Mouse (Mus musculus): ENCODE data around the gene 4930544G11Rik.
A peak's percentile ranks its signal among the peaks of the same experiment; 100 is the strongest.

The 4930544G11Rik gene

GRCm38 (mm10) chr6:65952309-65952708, at the start of gene 4930544G11Rik:
TSS of gene 4930544G11Rik (plus strand) at chr6:65952609.
- DNase-seq (ENCODE audit: low read depth) = no peak

DNA sequence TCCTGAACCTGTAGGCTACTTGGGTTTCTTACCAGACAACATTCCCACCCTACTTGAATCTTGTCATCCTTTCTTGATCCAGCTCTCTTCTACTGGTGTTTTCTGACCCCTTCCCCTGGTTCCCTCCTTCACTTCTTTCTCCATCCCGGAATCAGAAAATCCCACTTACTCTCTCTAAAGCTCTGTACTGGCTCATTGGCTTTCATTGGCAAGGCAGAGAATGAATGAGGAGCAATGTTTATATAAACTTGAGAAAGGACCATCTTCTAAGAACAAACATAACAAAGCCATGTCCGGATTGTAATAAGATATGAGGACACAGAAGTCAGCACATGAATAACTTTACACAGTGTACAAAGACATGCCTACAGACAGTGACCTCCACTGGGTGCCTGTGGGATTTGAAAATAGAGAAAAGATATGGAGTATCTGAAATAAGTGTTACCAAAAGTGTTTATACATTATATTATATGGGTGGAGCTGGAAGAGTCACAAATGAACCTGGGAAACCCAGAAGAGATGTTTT, 45.7 kb upstream of the 4930544G11Rik start:
- no peak for DNase-seq (ENCODE audit: low read depth)

GRCm38 (mm10) chr6:65915421-65915820, 37.0 kb upstream of the 4930544G11Rik start:
- no peak for DNase-seq (ENCODE audit: low read depth)

- peak; percentile 29 for DNase-seq (ENCODE audit: low read depth)
Observed at GRCm38 (mm10) chr6:65921703-65922102, 30.7 kb upstream of the 4930544G11Rik start.

- no peak for DNase-seq (ENCODE audit: low read depth)
Observed at GRCm38 (mm10) chr6:65923501-65924084, 28.8 kb upstream of the 4930544G11Rik start.

- DNase-seq (ENCODE audit: low read depth) = no peak
Observed at GRCm38 (mm10) chr6:65925737-65926333, 26.6 kb upstream of the 4930544G11Rik start.

DNA sequence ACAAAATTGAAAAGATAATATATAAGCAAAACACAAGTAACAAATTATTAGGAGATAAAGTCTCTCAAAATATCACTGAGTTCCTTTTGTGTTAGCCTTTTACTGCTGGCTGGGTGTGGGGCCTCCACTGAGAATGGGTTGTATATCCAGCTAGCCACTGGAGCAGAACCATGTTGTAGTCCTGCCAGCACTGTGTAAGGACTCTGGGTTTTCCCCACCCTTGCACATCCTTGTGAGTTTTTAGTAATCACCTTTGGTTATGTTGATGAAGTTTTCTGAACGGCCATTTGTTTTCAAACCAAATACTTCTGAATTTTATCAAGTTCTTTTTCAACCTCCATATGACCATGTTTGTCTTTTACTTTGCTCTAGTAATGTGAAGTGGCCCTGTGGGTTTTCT, 21.9 kb upstream of the 4930544G11Rik start:
- DNase-seq (ENCODE audit: low read depth) = no peak

DNA sequence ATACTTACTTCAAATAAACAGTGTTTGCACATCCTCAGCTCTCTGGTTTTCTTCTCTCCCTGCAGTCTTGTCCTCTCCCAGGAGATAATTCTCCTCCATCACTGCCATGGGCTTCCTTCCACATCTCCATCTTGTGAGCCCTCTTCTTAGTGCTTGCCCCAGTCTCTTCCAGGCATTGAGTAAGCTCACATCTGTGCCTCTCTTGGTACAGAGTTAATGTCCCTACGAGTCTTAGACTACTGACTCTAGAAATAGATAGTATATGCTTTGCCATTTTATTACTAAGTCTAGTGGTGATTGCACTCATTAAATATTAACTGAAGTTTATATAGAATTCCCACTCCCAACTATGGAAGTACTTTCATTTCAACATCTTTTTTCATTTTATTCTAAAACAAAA, 19.6 kb upstream of the 4930544G11Rik start:
- no peak for DNase-seq (ENCODE audit: low read depth)

DNA sequence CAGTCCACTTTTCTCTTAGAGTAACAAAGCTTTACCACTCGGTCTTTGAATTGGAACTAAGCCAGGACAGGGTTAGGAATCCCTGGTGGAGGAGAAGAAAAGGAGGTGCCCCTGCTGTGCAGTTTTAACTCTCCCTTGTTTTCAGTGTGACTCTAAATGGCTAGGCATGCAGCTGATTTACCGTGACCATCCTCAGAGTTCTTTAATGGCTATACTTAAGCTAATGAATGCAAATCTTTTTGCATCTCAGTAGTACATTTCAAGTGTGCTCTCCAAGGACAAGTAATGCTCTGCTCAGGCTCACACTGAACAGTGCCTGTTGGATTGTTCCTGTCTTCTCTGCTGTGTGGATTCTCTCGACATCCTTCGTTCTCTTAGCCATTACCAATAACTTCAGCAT, 19.2 kb upstream of the 4930544G11Rik start:
- DNase-seq (ENCODE audit: low read depth) = no peak

DNA sequence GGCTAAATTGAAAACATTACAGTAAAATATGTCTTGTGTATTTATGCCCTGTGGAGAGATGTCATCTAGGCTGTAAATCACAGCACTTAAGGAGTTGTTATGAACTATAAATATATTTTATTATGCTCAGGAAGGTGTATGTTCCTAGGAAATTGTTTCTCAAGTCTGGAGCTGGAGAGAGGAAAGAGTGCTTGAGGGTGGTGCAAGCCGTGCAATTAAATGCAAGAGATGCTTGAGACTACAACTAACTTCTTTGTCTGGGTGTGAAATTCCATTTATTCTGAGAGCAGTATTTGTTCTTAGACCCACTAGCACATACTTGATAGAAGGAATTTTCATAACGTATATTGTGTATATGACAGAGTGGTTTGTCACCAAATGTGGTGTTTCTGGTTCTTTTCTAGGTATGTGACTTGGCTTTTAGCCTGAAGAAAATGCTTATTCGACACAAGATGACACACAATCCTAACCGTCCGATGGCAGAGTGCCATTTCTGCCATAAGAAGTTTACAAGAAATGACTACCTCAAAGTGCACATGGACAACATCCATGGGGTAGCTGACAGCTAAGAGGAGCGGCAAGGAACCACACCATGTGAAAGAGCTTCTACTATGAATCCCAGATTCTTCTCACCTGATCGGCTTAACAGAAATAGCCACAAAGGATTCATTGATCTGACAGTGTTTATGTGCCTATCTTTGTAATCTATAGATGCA, 16.7 kb upstream of the 4930544G11Rik start:
- DNase-seq (ENCODE audit: low read depth) = peak; percentile 21

- DNase-seq (ENCODE audit: low read depth) = no peak
Observed at GRCm38 (mm10) chr6:65950492-65950891, 1.9 kb upstream of the 4930544G11Rik start.

DNA sequence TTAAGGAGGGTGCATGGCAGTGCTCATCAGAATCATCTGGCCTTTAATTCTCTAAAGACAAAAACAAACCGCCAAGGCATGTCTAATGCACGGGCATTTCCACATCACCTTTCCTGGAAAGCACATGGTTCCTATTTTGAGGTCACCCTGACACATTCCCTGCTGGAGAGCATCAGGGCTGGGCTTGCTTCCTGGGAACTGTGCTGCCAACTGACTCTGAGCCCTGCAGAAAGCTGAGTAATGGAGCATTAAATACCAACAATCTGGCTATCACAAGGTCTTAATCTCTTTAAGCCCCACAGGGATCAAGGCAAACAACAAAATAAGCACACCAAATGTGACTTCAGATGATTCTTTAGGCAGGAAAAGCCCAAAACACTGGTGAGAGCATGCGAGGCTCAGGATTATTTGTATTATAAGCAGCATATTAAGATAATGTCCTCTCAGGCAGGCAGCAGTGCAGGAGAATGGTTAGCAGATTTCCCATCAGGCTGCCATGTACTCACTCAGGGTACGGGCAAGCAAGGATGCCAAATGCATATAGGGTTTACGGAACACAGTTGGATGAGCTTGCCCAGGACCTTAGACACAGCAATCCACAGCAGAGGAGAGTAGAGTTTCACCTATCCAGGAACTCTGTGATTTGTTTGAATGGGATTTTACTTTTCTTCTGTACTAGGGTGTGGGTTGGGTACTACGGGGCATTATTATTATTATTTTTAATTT, 17.1 kb downstream of the 4930544G11Rik start:
- DNase-seq (ENCODE audit: low read depth) = peak; percentile 60

DNA sequence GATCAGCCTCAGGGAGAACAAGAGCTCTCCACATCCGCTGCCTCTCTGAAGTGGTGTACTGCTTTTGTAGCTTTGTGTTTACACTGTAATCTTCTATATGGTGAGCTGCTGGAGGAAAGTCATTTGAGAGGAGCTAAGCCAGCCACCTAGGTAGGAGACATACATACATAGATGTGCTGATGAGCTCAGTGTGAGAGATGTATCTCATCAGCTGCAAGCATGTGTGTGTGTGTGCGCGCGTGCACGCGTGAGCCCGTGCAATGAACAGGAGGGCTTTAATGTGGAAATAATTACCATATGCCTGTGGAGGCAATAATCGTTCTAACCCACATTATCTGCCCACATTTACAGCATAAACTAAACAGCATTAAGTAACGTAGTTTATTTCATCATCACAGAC, 18.0 kb downstream of the 4930544G11Rik start:
- no peak for DNase-seq (ENCODE audit: low read depth)

DNA sequence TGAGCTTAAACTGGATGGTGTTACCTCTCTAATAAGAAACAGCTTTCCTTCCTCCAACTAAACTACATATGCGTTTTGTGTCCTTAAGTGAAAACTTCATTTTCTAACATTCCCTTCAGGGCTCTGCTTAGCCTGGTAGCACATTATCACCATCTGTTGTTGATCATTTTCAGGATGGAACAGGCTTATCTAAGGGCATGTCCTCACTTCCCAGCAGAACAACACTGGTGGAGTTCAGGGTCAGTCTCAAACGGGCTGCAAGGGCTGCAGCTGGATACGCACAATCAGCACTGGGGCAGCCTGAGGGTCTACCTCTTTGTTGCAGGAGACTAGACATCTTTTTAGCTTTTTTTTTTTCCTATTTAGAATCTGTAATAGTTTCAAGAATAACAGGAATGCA, 39.7 kb downstream of the 4930544G11Rik start:
- no peak for DNase-seq (ENCODE audit: low read depth)

GRCm38 (mm10) chr6:65998343-65998742, 45.9 kb downstream of the 4930544G11Rik start:
- DNase-seq (ENCODE audit: low read depth) = no peak
